Mouse (Mus musculus): Measurements from ENCODE around the gene St13. TPM values are rescaled to one million over a fixed set of nuclear protein-coding genes. Genes with fewer than 3 reads are reported as not detected.
"Not testable (repeated sequence)": the region's sequence is repeated elsewhere in the genome, so short reads cannot be mapped to it uniquely, and the experiment has no call there.

Gene St13
- 173 and 185 TPM in 2 replicates for polyA plus RNA-seq (2015; fragmentation: Nextera tagmentation; extraction: Ambion mirVana)

GRCm38 (mm10) chr15:81399638-81400315, at the start of gene St13, which contains the start of gene Xpnpep3:
St13 (minus strand) TSS chr15:81400077.
Xpnpep3 (plus strand) TSS chr15:81400138.
- Histone ChIP-seq H3K4me1 (peaks cover 22% of the 10 kb centered on the region), H3K4me2 (peak within 1 kb of the TSS; percentile 81), H3K9me3 (no peaks in the 10 kb centered on the region), H3K36me3 (peaks cover 3% of the 10 kb centered on the region; the same call in 1 of the 2 replicates), H3K9ac (peak within 1 kb of the TSS; percentile 95), H3K27me3 (no peaks in the 10 kb centered on the region), H3K4me3 (peak within 1 kb of the TSS; percentile 96), H3K27ac (peak within 1 kb of the TSS; percentile 94)
- WGBS, result under 1% methylated on average over 50 of the region's 50 CpGs
- ATAC-seq (ENCODE audit: insufficient number of reproducible peaks, insufficient read depth, low FRiP score, low TSS enrichment, low read depth), result peak; percentile 100

- Histone ChIP-seq H3K27ac (no peak overlapping the region), H3K27me3 (no peaks in the 10 kb centered on the region), H3K4me3 (no peak overlapping the region), H3K9me3 (no peaks in the 10 kb centered on the region), H3K4me1 (no peaks in the 10 kb centered on the region), H3K9ac (no peak overlapping the region), H3K36me3 (peaks cover 42% of the 10 kb centered on the region), H3K4me2 (no peak overlapping the region)
- no peak for ATAC-seq (ENCODE audit: insufficient number of reproducible peaks, insufficient read depth, low FRiP score, low TSS enrichment, low read depth)
- 41% methylated on average over 3 of the region's 3 CpGs for whole genome bisulfite sequencing
Observed at GRCm38 (mm10) chr15:81448463-81448862, 48.6 kb upstream of the St13 start.

GRCm38 (mm10) chr15:81439236-81439635, 39.4 kb upstream of the St13 start:
- no peak overlapping the region for H3K4me3 ChIP-seq
- H3K27me3 ChIP-seq, result no peaks in the 10 kb centered on the region
- H3K4me2 ChIP-seq, result no peak overlapping the region
- no peak for ATAC-seq (ENCODE audit: insufficient number of reproducible peaks, insufficient read depth, low FRiP score, low TSS enrichment, low read depth)
- H3K36me3 ChIP-seq, result peaks cover 33% of the 10 kb centered on the region
- H3K4me1 ChIP-seq, result no peaks in the 10 kb centered on the region
- H3K9me3 ChIP-seq, result no peaks in the 10 kb centered on the region
- H3K9ac ChIP-seq, result no peak overlapping the region
- H3K27ac ChIP-seq, result no peak overlapping the region

- H3K27me3 ChIP-seq, result no peaks in the 10 kb centered on the region
- H3K36me3 ChIP-seq, result peaks cover 32% of the 10 kb centered on the region
- H3K4me1 ChIP-seq, result no peaks in the 10 kb centered on the region
- no peak overlapping the region for H3K4me3 ChIP-seq
- no peak overlapping the region for H3K9ac ChIP-seq
- no peak for ATAC-seq (ENCODE audit: insufficient number of reproducible peaks, insufficient read depth, low FRiP score, low TSS enrichment, low read depth)
- WGBS, result 88% methylated on average over 1 of the region's 1 CpGs
- H3K4me2 ChIP-seq, result no peak overlapping the region
- no peaks in the 10 kb centered on the region for H3K9me3 ChIP-seq
- H3K27ac ChIP-seq, result no peak overlapping the region
Observed at GRCm38 (mm10) chr15:81438345-81438744, 38.5 kb upstream of the St13 start.

GRCm38 (mm10) chr15:81431195-81431594, 31.3 kb upstream of the St13 start:
- no peaks in the 10 kb centered on the region for H3K27me3 ChIP-seq

GRCm38 (mm10) chr15:81427947-81428346, 28.1 kb upstream of the St13 start:
- WGBS, result 88% methylated on average over 2 of the region's 2 CpGs
- Histone ChIP-seq H3K27ac (no peak overlapping the region), H3K9me3 (no peaks in the 10 kb centered on the region)

More at GRCm38 (mm10) chr15:81431195-81431594, 31.3 kb upstream of the St13 start:
- no peak overlapping the region for H3K4me3 ChIP-seq
- H3K36me3 ChIP-seq, result peaks cover 32% of the 10 kb centered on the region
- no peaks in the 10 kb centered on the region for H3K4me1 ChIP-seq
- H3K9ac ChIP-seq, result no peak overlapping the region
- WGBS, result 90% methylated on average over 1 of the region's 1 CpGs
- no peak overlapping the region for H3K27ac ChIP-seq
- no peak for ATAC-seq (ENCODE audit: insufficient number of reproducible peaks, insufficient read depth, low FRiP score, low TSS enrichment, low read depth)
- no peak overlapping the region for H3K4me2 ChIP-seq
- H3K9me3 ChIP-seq, result no peaks in the 10 kb centered on the region

GRCm38 (mm10) chr15:81425311-81425710, 25.4 kb upstream of the St13 start:
- Histone ChIP-seq H3K36me3 (peaks cover 9% of the 10 kb centered on the region), H3K27ac (no peak overlapping the region), H3K4me2 (no peak overlapping the region), H3K4me1 (no peaks in the 10 kb centered on the region), H3K9me3 (no peaks in the 10 kb centered on the region), H3K27me3 (no peaks in the 10 kb centered on the region), H3K9ac (no peak overlapping the region), H3K4me3 (no peak overlapping the region)
- no peak for ATAC-seq (ENCODE audit: insufficient number of reproducible peaks, insufficient read depth, low FRiP score, low TSS enrichment, low read depth)
- WGBS, result 77% methylated on average over 3 of the region's 3 CpGs

More at GRCm38 (mm10) chr15:81427947-81428346, 28.1 kb upstream of the St13 start:
- Histone ChIP-seq H3K4me2 (no peak overlapping the region), H3K36me3 (peaks cover 29% of the 10 kb centered on the region), H3K27me3 (no peaks in the 10 kb centered on the region), H3K9ac (no peak overlapping the region), H3K4me1 (no peaks in the 10 kb centered on the region), H3K4me3 (no peak overlapping the region)
- no peak for ATAC-seq (ENCODE audit: insufficient number of reproducible peaks, insufficient read depth, low FRiP score, low TSS enrichment, low read depth)

GRCm38 (mm10) chr15:81422156-81422681, 22.3 kb upstream of the St13 start:
- H3K4me1 ChIP-seq, result no peaks in the 10 kb centered on the region
- H3K9ac ChIP-seq, result no peak overlapping the region

GRCm38 (mm10) chr15:81421454-81421853, 21.6 kb upstream of the St13 start:
- peaks cover 3% of the 10 kb centered on the region; the same call in 1 of the 2 replicates for H3K4me1 ChIP-seq
- no peaks in the 10 kb centered on the region for H3K36me3 ChIP-seq
- H3K4me3 ChIP-seq, result no peak overlapping the region
- no peaks in the 10 kb centered on the region for H3K27me3 ChIP-seq
- H3K9ac ChIP-seq, result no peak overlapping the region
- 47% methylated on average over 1 of the region's 1 CpGs for WGBS
- ATAC-seq (ENCODE audit: insufficient number of reproducible peaks, insufficient read depth, low FRiP score, low TSS enrichment, low read depth), result no peak
- H3K9me3 ChIP-seq, result no peaks in the 10 kb centered on the region
- H3K4me2 ChIP-seq, result no peak overlapping the region
- no peak overlapping the region for H3K27ac ChIP-seq

More at GRCm38 (mm10) chr15:81422156-81422681, 22.3 kb upstream of the St13 start:
- H3K36me3 ChIP-seq, result peaks cover 1% of the 10 kb centered on the region
- H3K9me3 ChIP-seq, result no peaks in the 10 kb centered on the region
- ATAC-seq (ENCODE audit: insufficient number of reproducible peaks, insufficient read depth, low FRiP score, low TSS enrichment, low read depth), result no peak
- no peaks in the 10 kb centered on the region for H3K27me3 ChIP-seq
- no peak overlapping the region for H3K4me2 ChIP-seq
- 61% methylated on average over 7 of the region's 7 CpGs for WGBS
- H3K27ac ChIP-seq, result peak overlapping the region; percentile 34; the same call in 1 of the 2 replicates
- H3K4me3 ChIP-seq, result no peak overlapping the region

GRCm38 (mm10) chr15:81418065-81418464, 18.2 kb upstream of the St13 start:
- Histone ChIP-seq H3K4me3 (no peak overlapping the region), H3K4me2 (no peak overlapping the region), H3K9me3 (no peaks in the 10 kb centered on the region), H3K9ac (no peak overlapping the region), H3K4me1 (peaks cover 5% of the 10 kb centered on the region; the same call in 1 of the 2 replicates), H3K36me3 (no peaks in the 10 kb centered on the region), H3K27ac (no peak overlapping the region), H3K27me3 (no peaks in the 10 kb centered on the region)
- ATAC-seq (ENCODE audit: insufficient number of reproducible peaks, insufficient read depth, low FRiP score, low TSS enrichment, low read depth), result no peak
- 84% methylated on average over 4 of the region's 4 CpGs for WGBS

GRCm38 (mm10) chr15:81416763-81417310, 17.0 kb upstream of the St13 start:
- not testable (repeated sequence) for H3K4me1 ChIP-seq, H3K36me3 ChIP-seq, H3K9me3 ChIP-seq, H3K27me3 ChIP-seq
- ATAC-seq (ENCODE audit: insufficient number of reproducible peaks, insufficient read depth, low FRiP score, low TSS enrichment, low read depth), result peak; percentile 78
- 3% methylated on average over 22 of the region's 22 CpGs for WGBS
- peak overlapping the region; percentile 60 for H3K9ac ChIP-seq
- peak overlapping the region; percentile 40 for H3K4me3 ChIP-seq
- H3K27ac ChIP-seq, result peak overlapping the region; percentile 14; the same call in 1 of the 2 replicates
- H3K4me2 ChIP-seq, result peak overlapping the region; percentile 63

- 93% methylated on average over 1 of the region's 1 CpGs for WGBS
- ATAC-seq (ENCODE audit: insufficient number of reproducible peaks, insufficient read depth, low FRiP score, low TSS enrichment, low read depth), result no peak
Observed at GRCm38 (mm10) chr15:81408199-81408598, 8.3 kb upstream of the St13 start, which contains the start of gene Dnajb7. Dnajb7 (minus strand) TSS chr15:81408299.

More at GRCm38 (mm10) chr15:81408199-81408598, 8.3 kb upstream of the St13 start, which contains the start of gene Dnajb7:
- no peaks in the 10 kb centered on the region for H3K9me3 ChIP-seq
- H3K27me3 ChIP-seq, result no peaks in the 10 kb centered on the region
- no peak within 1 kb of the TSS for H3K27ac ChIP-seq
- no peaks in the 10 kb centered on the region for H3K4me1 ChIP-seq
- H3K4me2 ChIP-seq, result no peak within 1 kb of the TSS
- H3K9ac ChIP-seq, result no peak within 1 kb of the TSS
- H3K36me3 ChIP-seq, result no peaks in the 10 kb centered on the region
- H3K4me3 ChIP-seq, result no peak within 1 kb of the TSS

All from embryonic facial prominence, embryonic 13.5 days (tissue).